Mouse (Mus musculus): ENCODE results near the gene Cdc42bpa. TPM values are rescaled to one million over a fixed set of nuclear protein-coding genes. Genes with fewer than 3 reads are reported as not detected.

The Cdc42bpa gene
- polyA plus RNA-seq, 1 experiment from 2014 or later, result 11.3 TPM

- Histone ChIP-seq H3K9ac (ENCODE audit: low read length) (no peak overlapping the region), H3K4me3 (ENCODE audit: low read depth, low read length) (no peak overlapping the region), H3K4me1 (ENCODE audit: control insufficient read depth, insufficient read depth, low read length) (no peaks in the 10 kb centered on the region), H3K9me3 (ENCODE audit: control insufficient read depth, low read length) (no peaks in the 10 kb centered on the region), H3K4me2 (ENCODE audit: low read depth, severe bottlenecking) (no peak overlapping the region), H3K27ac (replicated peaks; ENCODE audit: low read depth, low read length) (no peak overlapping the region), H3K27me3 (ENCODE audit: control insufficient read depth, insufficient read depth, low read length) (no peaks in the 10 kb centered on the region), H3K36me3 (ENCODE audit: control insufficient read depth, insufficient read depth, low read length) (no peaks in the 10 kb centered on the region)
- ATAC-seq (ENCODE audit: insufficient number of reproducible peaks, low FRiP score, low TSS enrichment, low read depth) (no peak), DNase-seq (ENCODE audit: low spot score) (no peak)
- WGBS, result 92% methylated on average over 4 of the region's 4 CpGs
Measured at GRCm38 (mm10) chr1:180179100-180179499, 218.8 kb downstream of the Cdc42bpa start.

DNA sequence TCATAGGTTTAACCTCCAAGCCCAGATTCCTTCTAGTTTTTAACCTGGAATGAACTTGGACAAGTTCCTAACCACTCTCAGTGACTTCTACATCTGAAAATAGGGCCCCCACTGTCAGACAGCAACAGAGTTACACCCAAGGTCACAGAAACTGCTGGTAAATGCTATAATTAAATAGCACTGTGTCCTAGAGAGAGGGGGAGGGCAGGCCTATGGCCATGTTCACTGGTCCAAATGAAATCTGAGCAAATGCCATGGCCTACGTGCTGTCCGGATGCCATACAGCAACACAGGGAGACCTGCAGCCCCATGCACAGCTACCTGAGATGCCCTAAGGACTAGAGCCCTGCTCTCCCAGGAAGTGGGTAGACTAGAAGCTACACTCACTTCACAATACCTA lies 219.6 kb downstream of the Cdc42bpa start:
- no peak for DNase-seq (ENCODE audit: low spot score)
- Histone ChIP-seq H3K36me3 (ENCODE audit: control insufficient read depth, insufficient read depth, low read length) (no peaks in the 10 kb centered on the region), H3K4me2 (ENCODE audit: low read depth, severe bottlenecking) (no peak overlapping the region), H3K4me3 (ENCODE audit: low read depth, low read length) (no peak overlapping the region), H3K27ac (replicated peaks; ENCODE audit: low read depth, low read length) (no peak overlapping the region), H3K9ac (ENCODE audit: low read length) (no peak overlapping the region), H3K27me3 (ENCODE audit: control insufficient read depth, insufficient read depth, low read length) (no peaks in the 10 kb centered on the region), H3K4me1 (ENCODE audit: control insufficient read depth, insufficient read depth, low read length) (no peaks in the 10 kb centered on the region), H3K9me3 (ENCODE audit: control insufficient read depth, low read length) (no peaks in the 10 kb centered on the region)
- WGBS, result 85% methylated on average over 2 of the region's 2 CpGs
- no peak for ATAC-seq (ENCODE audit: insufficient number of reproducible peaks, low FRiP score, low TSS enrichment, low read depth)

- Histone ChIP-seq H3K27me3 (ENCODE audit: control insufficient read depth, insufficient read depth, low read length) (no peaks in the 10 kb centered on the region), H3K36me3 (ENCODE audit: control insufficient read depth, insufficient read depth, low read length) (no peaks in the 10 kb centered on the region), H3K9ac (ENCODE audit: low read length) (no peak overlapping the region), H3K27ac (replicated peaks; ENCODE audit: low read depth, low read length) (no peak overlapping the region), H3K4me3 (ENCODE audit: low read depth, low read length) (no peak overlapping the region), H3K4me1 (ENCODE audit: control insufficient read depth, insufficient read depth, low read length) (no peaks in the 10 kb centered on the region), H3K4me2 (ENCODE audit: low read depth, severe bottlenecking) (no peak overlapping the region), H3K9me3 (ENCODE audit: control insufficient read depth, low read length) (no peaks in the 10 kb centered on the region)
- 87% methylated on average over 7 of the region's 7 CpGs for WGBS
- no peak for DNase-seq (ENCODE audit: low spot score)
- no peak for ATAC-seq (ENCODE audit: insufficient number of reproducible peaks, low FRiP score, low TSS enrichment, low read depth)
Measured at GRCm38 (mm10) chr1:180181304-180181965, 221.2 kb downstream of the Cdc42bpa start.

DNA sequence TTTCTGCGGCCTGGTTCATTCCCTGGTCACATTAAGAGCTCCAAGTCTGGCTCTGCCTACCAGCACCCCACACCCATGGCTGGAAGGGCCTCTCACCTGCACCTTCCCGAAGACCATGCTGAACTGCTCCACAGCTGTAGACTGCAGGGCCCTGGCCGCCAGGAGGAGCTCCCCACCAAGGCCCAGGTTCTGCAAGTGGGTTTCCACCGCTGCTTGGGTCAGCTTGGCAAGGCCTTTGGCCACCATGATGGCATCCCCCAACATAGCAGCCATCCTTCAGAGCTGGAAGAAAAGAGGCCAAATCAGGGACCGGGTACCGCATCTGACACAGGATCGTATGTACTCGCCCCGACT lies 221.7 kb downstream of the Cdc42bpa start:
- H3K27me3 ChIP-seq (ENCODE audit: control insufficient read depth, insufficient read depth, low read length), result no peaks in the 10 kb centered on the region
- H3K4me3 ChIP-seq (ENCODE audit: low read depth, low read length), result no peak overlapping the region
- WGBS, result 86% methylated on average over 9 of the region's 9 CpGs
- no peaks in the 10 kb centered on the region for H3K4me1 ChIP-seq (ENCODE audit: control insufficient read depth, insufficient read depth, low read length)
- no peaks in the 10 kb centered on the region for H3K9me3 ChIP-seq (ENCODE audit: control insufficient read depth, low read length)
- ATAC-seq (ENCODE audit: insufficient number of reproducible peaks, low FRiP score, low TSS enrichment, low read depth) (no peak), DNase-seq (ENCODE audit: low spot score) (no peak)
- H3K36me3 ChIP-seq (ENCODE audit: control insufficient read depth, insufficient read depth, low read length), result no peaks in the 10 kb centered on the region
- H3K4me2 ChIP-seq (ENCODE audit: low read depth, severe bottlenecking), result no peak overlapping the region
- no peak overlapping the region for H3K9ac ChIP-seq (ENCODE audit: low read length)
- no peak overlapping the region for H3K27ac ChIP-seq (replicated peaks; ENCODE audit: low read depth, low read length)

DNA sequence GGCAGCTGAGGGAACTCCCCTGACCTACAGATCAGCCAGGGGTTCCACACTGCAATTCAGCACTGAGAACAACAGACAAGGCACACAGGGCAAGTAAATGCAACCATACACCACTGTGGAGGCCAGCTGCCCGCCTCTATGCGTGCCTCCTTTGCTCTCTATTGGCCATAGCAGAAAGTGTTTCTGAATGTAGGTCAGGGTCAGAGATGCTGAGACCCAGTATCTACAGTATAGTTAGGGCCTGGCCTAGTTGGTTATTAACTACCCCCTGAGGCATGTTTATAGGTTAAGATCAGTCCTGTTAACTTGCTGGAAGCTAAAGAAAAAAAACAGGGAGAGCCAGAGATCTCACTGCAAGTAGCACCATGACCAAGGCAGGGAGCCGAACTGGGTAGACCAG lies 222.5 kb downstream of the Cdc42bpa start:
- H3K9me3 ChIP-seq (ENCODE audit: control insufficient read depth, low read length), result no peaks in the 10 kb centered on the region
- 76% methylated on average over 3 of the region's 3 CpGs for WGBS
- no peak overlapping the region for H3K27ac ChIP-seq (replicated peaks; ENCODE audit: low read depth, low read length)
- H3K9ac ChIP-seq (ENCODE audit: low read length), result no peak overlapping the region; the same call in 1 of the 2 replicates
- DNase-seq (ENCODE audit: low spot score) (no peak), ATAC-seq (ENCODE audit: insufficient number of reproducible peaks, low FRiP score, low TSS enrichment, low read depth) (no peak)
- no peaks in the 10 kb centered on the region for H3K27me3 ChIP-seq (ENCODE audit: control insufficient read depth, insufficient read depth, low read length)
- no peaks in the 10 kb centered on the region for H3K4me1 ChIP-seq (ENCODE audit: control insufficient read depth, insufficient read depth, low read length)
- H3K4me3 ChIP-seq (ENCODE audit: low read depth, low read length), result no peak overlapping the region
- no peaks in the 10 kb centered on the region for H3K36me3 ChIP-seq (ENCODE audit: control insufficient read depth, insufficient read depth, low read length)
- no peak overlapping the region for H3K4me2 ChIP-seq (ENCODE audit: low read depth, severe bottlenecking)

DNA sequence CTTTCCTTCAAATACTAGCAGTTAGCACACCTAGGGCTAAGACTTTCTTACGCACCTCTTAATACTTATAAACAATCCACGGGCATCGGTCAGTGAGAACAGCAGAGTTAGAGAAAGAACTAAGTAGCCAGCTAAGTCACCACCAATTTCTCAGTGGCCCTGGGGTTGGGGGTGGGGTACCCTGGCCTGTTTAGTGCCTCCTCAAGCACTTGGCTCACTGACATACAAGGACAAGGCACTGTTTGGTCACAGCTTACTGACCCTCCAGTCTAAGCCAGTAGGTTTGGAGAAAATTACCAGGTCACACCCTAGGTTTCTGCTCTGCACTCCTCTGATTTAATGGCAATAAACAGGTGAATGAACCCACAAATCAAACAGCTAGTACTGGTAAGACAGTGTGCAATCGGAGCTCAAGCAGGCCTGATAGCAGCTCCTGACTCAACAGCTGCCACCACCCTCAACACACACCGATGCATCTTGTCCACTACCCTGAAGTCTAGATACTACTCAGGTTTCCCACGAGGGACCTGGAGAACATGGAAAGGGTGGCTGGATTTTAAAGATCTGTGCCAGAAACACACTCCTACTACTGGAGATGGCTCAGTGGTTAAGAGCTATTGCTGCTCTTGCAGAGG lies 223.4 kb downstream of the Cdc42bpa start:
- H3K27ac ChIP-seq (replicated peaks; ENCODE audit: low read depth, low read length), result no peak overlapping the region
- H3K36me3 ChIP-seq (ENCODE audit: control insufficient read depth, insufficient read depth, low read length), result no peaks in the 10 kb centered on the region
- no peaks in the 10 kb centered on the region for H3K27me3 ChIP-seq (ENCODE audit: control insufficient read depth, insufficient read depth, low read length)
- no peak overlapping the region for H3K4me2 ChIP-seq (ENCODE audit: low read depth, severe bottlenecking)
- no peak for DNase-seq (ENCODE audit: low spot score)
- H3K9me3 ChIP-seq (ENCODE audit: control insufficient read depth, low read length), result no peaks in the 10 kb centered on the region
- H3K9ac ChIP-seq (ENCODE audit: low read length), result no peak overlapping the region
- WGBS, result 85% methylated on average over 6 of the region's 6 CpGs
- H3K4me3 ChIP-seq (ENCODE audit: low read depth, low read length), result no peak overlapping the region
- no peaks in the 10 kb centered on the region for H3K4me1 ChIP-seq (ENCODE audit: control insufficient read depth, insufficient read depth, low read length)
- no peak for ATAC-seq (ENCODE audit: insufficient number of reproducible peaks, low FRiP score, low TSS enrichment, low read depth)

DNA sequence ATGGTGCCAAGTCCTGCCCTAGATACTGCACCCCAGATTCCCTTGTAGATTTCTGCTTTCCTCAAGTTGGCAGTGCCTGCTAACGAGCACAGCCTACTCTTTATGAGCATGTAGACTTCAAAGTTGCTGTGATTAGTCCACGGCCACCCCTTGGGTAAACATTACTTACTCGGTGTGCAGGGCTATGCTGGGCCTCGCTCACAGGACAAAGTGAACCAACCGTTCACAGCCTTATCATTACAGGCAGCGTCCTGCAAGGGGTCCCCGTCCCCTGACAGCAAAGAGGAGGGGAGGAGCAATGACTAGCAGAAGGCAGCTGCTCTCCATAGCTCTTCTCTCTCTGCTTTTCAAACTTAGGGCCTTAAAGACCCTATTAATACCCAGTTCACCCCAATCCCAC lies 224.5 kb downstream of the Cdc42bpa start:
- Histone ChIP-seq H3K27ac (replicated peaks; ENCODE audit: low read depth, low read length) (no peak overlapping the region), H3K36me3 (ENCODE audit: control insufficient read depth, insufficient read depth, low read length) (no peaks in the 10 kb centered on the region), H3K4me2 (ENCODE audit: low read depth, severe bottlenecking) (no peak overlapping the region), H3K9me3 (ENCODE audit: control insufficient read depth, low read length) (no peaks in the 10 kb centered on the region), H3K27me3 (ENCODE audit: control insufficient read depth, insufficient read depth, low read length) (no peaks in the 10 kb centered on the region), H3K4me1 (ENCODE audit: control insufficient read depth, insufficient read depth, low read length) (no peaks in the 10 kb centered on the region), H3K4me3 (ENCODE audit: low read depth, low read length) (no peak overlapping the region), H3K9ac (ENCODE audit: low read length) (no peak overlapping the region)
- DNase-seq (ENCODE audit: low spot score), result no peak
- WGBS, result 35% methylated on average over 7 of the region's 7 CpGs
- no peak for ATAC-seq (ENCODE audit: insufficient number of reproducible peaks, low FRiP score, low TSS enrichment, low read depth)

DNA sequence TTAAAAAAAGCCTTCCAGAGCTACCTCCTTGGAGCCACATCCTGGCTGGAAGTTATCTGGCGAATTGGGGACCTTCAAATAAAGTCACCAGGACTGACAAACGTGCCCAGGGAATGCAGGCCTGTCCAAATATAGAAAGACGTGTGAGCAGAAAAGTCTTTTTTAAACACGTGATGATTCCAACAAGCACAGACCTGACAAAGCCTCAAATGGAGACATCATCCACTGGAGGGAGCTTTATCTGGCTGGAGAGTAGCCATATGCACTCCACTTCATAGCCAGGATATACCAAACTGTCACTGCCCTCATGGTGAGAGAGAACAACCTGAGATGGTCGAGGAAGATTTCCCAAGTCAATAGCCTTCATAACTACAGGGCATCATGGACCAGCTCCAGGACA lies 225.6 kb downstream of the Cdc42bpa start:
- no peak for ATAC-seq (ENCODE audit: insufficient number of reproducible peaks, low FRiP score, low TSS enrichment, low read depth)
- Histone ChIP-seq H3K36me3 (ENCODE audit: control insufficient read depth, insufficient read depth, low read length) (no peaks in the 10 kb centered on the region), H3K4me1 (ENCODE audit: control insufficient read depth, insufficient read depth, low read length) (no peaks in the 10 kb centered on the region), H3K9me3 (ENCODE audit: control insufficient read depth, low read length) (no peaks in the 10 kb centered on the region), H3K4me3 (ENCODE audit: low read depth, low read length) (no peak overlapping the region), H3K4me2 (ENCODE audit: low read depth, severe bottlenecking) (no peak overlapping the region), H3K9ac (ENCODE audit: low read length) (no peak overlapping the region), H3K27me3 (ENCODE audit: control insufficient read depth, insufficient read depth, low read length) (no peaks in the 10 kb centered on the region), H3K27ac (replicated peaks; ENCODE audit: low read depth, low read length) (no peak overlapping the region)
- WGBS, result 68% methylated on average over 5 of the region's 5 CpGs
- DNase-seq (ENCODE audit: low spot score), result no peak

- H3K36me3 ChIP-seq (ENCODE audit: control insufficient read depth, insufficient read depth, low read length), result no peaks in the 10 kb centered on the region
- no peak for ATAC-seq (ENCODE audit: insufficient number of reproducible peaks, low FRiP score, low TSS enrichment, low read depth)
- no peaks in the 10 kb centered on the region for H3K27me3 ChIP-seq (ENCODE audit: control insufficient read depth, insufficient read depth, low read length)
- no peaks in the 10 kb centered on the region for H3K9me3 ChIP-seq (ENCODE audit: control insufficient read depth, low read length)
- no peak overlapping the region for H3K4me2 ChIP-seq (ENCODE audit: low read depth, severe bottlenecking)
- H3K4me3 ChIP-seq (ENCODE audit: low read depth, low read length), result no peak overlapping the region
- H3K4me1 ChIP-seq (ENCODE audit: control insufficient read depth, insufficient read depth, low read length), result no peaks in the 10 kb centered on the region
- no peak overlapping the region for H3K27ac ChIP-seq (replicated peaks; ENCODE audit: low read depth, low read length)
- 81% methylated on average over 3 of the region's 3 CpGs for WGBS
- no peak overlapping the region for H3K9ac ChIP-seq (ENCODE audit: low read length)
- no peak for DNase-seq (ENCODE audit: low spot score)
Measured at GRCm38 (mm10) chr1:180186371-180186770, 226.1 kb downstream of the Cdc42bpa start.

Data from limb, embryonic 11.5 days (tissue).